Mouse (Mus musculus) bone marrow, adult 2 months (tissue): ENCODE measurements around the gene C130050O18Rik. TPM values are rescaled to one million over a fixed set of nuclear protein-coding genes. Genes with fewer than 3 reads are reported as not detected.

Experiments used
- H3K27ac ChIP-seq: fragments of 200-500 bp; 2 replicates; pipeline ENCODE4 v1.5.1; 2012; ENCODE audit warnings: low read depth, mild to moderate bottlenecking, control low read depth, inconsistent platforms, low read length; ENCODE audit not compliant: control insufficient read depth, poor library complexity, insufficient read depth
- H3K4me1 ChIP-seq: fragments of 200-500 bp; 2 replicates; pipeline ENCODE4 v1.6.1; 2011; ENCODE audit warnings: low read length; ENCODE audit not compliant: control insufficient read depth, insufficient read depth
- H3K4me3 ChIP-seq: fragments of 200-500 bp; replicated peaks from 2 replicates; pipeline ENCODE3; 2011; ENCODE audit warnings: mild to moderate bottlenecking, low read depth, low read length, control low read depth; ENCODE audit not compliant: control insufficient read depth
- CTCF ChIP-seq: fragments of 200-500 bp; IDR thresholded peaks from 2 replicates; pipeline ENCODE4 v1.5.1; 2011; ENCODE audit warnings: low read length, control low read depth; ENCODE audit not compliant: control insufficient read depth, insufficient read depth
- POLR2A ChIP-seq: fragments of 200-500 bp; IDR thresholded peaks from 2 replicates; pipeline ENCODE4 v1.6.1; 2011; ENCODE audit warnings: low read depth, mild to moderate bottlenecking, control low read depth, low read length, borderline replicate concordance; ENCODE audit not compliant: control insufficient read depth
- WGBS: fragments of 180-500 bp; shearing (Covaris S2); methylation state at CpG from one replicate; pipeline ENCODE4 v1.1.7; 2018; 5-methylcytosine and 5-hydroxymethylcytosine counted together
- polyA plus RNA-seq: library from polyadenylated mRNA; stranded (reverse); fragments of >200 nt; gene quantifications from 2 replicates; pipeline ENCODE4 v1.2.4, GENCODE M21; 2011; ENCODE audit warnings: low replicate concordance; ENCODE audit not compliant: missing spikeins, insufficient read depth, insufficient read length

The C130050O18Rik gene
- polyA plus RNA-seq, 1 experiment, result 4.0 TPM

GRCm38 (mm10) chr5:139391309-139391990 is 13.6 kb upstream of the C130050O18Rik start:
- H3K4me1 ChIP-seq, result peaks cover 10% of the 10 kb centered on the region
- TF ChIP-seq CTCF (no peak), POLR2A (no peak)
- peak overlapping the region; percentile 70 for H3K4me3 ChIP-seq
- 80% methylated on average over 11 of the region's 11 CpGs for WGBS
- peak overlapping the region; percentile 70 for H3K27ac ChIP-seq

DNA sequence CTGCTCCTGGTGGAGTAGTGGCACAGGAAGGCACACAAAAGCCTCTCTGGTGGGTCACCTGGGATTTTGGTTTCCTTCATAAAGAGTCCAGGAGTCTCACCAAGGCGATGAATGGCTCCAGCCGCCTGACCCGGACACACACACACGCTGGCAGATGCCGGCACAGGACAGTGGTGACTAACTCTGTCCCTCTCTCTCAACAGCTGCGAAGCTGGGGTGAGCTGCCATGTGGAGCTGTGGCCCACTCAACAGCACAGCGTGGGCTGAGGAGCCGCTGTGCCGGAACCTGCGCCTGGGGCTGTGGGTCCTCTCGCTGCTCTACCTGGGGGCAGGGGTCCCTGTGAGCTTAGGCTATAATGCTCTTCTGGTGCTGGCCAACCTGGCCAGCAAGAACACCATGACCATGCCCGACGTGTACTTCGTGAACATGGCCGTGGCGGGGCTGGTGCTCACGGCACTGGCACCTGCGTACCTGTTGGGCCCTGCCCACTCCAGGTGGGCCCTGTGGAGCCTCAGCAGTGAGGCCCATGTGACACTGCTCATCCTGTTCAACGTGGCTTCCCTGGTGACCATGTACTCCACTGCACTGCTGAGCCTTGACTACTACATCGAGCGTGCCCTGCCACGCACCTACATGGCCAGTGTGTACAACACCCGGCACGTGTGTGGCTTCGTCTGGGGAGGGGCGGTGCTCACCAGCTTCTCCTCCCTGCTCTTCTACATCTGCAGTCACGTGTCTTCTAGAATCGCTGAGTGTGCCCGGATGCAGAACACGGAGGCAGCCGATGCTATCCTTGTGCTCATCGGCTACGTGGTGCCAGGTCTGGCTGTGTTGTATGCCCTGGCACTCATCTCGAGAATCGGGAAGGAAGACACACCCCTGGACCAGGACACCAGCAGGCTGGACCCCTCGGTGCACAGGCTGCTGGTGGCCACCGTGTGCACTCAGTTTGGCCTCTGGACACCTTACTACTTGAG is 12.6 kb upstream of the C130050O18Rik start:
- Histone ChIP-seq H3K27ac (0 out of 2 replicates have a peak overlapping the region, but pooled peaks have one; percentile 4), H3K4me1 (peaks cover 7% of the 10 kb centered on the region), H3K4me3 (no peak overlapping the region)
- WGBS, result 91% methylated on average over 37 of the region's 37 CpGs
- TF ChIP-seq POLR2A (no peak), CTCF (no peak)

GRCm38 (mm10) chr5:139393197-139393588 is 11.9 kb upstream of the C130050O18Rik start:
- TF ChIP-seq POLR2A, result no peak
- TF ChIP-seq CTCF, result no peak
- 90% methylated on average over 16 of the region's 16 CpGs for WGBS
- Histone ChIP-seq H3K4me1 (peaks cover 9% of the 10 kb centered on the region), H3K4me3 (no peak overlapping the region), H3K27ac (no peak overlapping the region)

DNA sequence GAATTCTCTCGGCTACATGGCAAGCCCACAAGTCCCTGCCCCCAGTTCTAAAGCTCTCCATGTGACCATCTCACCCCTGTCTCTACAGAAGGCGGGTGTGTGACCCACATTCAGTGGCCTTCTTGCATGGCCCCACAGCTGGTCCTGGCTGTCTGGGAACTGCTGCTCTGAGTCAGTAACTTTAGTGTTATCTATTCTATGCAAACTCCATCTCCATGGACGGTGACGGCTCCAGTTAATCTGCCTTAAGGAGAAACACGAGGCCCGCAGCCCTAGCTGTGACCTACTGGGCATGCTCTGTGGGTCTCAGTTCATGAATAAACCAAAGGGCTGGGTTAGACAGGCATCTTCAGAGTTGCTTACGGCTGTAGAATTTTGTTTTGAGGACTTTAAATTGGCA is 10.7 kb upstream of the C130050O18Rik start:
- TF ChIP-seq CTCF, result no peak
- H3K27ac ChIP-seq, result no peak overlapping the region; the same call in 1 of the 2 replicates
- no peak overlapping the region for H3K4me3 ChIP-seq
- 66% methylated on average over 7 of the region's 7 CpGs for WGBS
- peaks cover 4% of the 10 kb centered on the region for H3K4me1 ChIP-seq

GRCm38 (mm10) chr5:139395528-139395927 is 9.6 kb upstream of the C130050O18Rik start:
- no peak overlapping the region for H3K27ac ChIP-seq

GRCm38 (mm10) chr5:139397359-139397916 is 7.6 kb upstream of the C130050O18Rik start:
- 78% methylated on average over 4 of the region's 4 CpGs for WGBS
- Histone ChIP-seq H3K4me1 (peaks cover 4% of the 10 kb centered on the region), H3K27ac (no peak overlapping the region), H3K4me3 (no peak overlapping the region)
- TF ChIP-seq CTCF, result no peak
- no peak for TF ChIP-seq POLR2A

More at GRCm38 (mm10) chr5:139395528-139395927, 9.6 kb upstream of the C130050O18Rik start:
- no peak for TF ChIP-seq POLR2A
- no peak for TF ChIP-seq CTCF
- no peak overlapping the region for H3K4me3 ChIP-seq
- WGBS, result 83% methylated on average over 4 of the region's 4 CpGs
- H3K4me1 ChIP-seq, result peaks cover 4% of the 10 kb centered on the region

DNA sequence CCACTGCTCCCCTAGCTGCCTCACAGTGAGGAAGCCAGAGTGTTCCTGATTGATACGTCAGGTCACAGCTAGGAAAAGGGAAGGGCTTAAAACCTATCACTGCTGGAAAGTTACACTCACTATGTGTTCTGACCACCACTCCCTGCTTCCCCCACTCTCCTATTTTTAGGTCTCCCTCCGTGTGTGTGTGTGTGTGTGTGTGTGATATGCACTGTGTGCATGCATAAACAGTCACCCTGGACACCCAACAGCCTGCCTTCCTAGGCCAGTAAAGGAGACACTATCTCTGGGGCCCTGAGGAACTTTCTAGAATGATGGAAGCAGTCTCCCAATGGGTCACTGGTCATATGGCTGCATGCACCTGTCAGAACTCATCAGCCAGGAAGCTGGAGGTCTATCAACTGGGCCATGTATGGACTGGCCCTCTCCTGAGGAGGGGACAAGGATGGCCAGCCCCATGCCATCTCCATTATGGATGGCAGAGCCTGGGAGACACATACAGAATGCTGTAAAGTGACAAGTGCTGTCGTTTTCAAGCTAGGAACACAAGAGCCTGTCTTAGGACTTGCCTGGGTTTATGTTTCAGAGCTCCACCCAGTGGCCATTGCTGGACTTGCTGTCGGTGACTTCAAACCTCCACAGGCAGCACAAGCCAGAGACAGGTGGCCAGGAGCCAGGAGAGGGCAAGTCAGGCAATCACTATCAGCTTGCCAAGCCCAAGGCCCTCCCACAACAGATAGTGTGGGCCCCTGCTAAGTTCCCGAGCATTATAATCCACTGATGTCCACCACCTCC is 6.9 kb upstream of the C130050O18Rik start:
- 17% methylated on average over 5 of the region's 5 CpGs for WGBS
- Histone ChIP-seq H3K27ac (no peak overlapping the region), H3K4me1 (peaks cover 4% of the 10 kb centered on the region), H3K4me3 (no peak overlapping the region)
- TF ChIP-seq POLR2A, result no peak
- TF ChIP-seq CTCF, result peak; percentile 93

GRCm38 (mm10) chr5:139398786-139399185 is 6.3 kb upstream of the C130050O18Rik start:
- TF ChIP-seq POLR2A (no peak), CTCF (no peak)
- Histone ChIP-seq H3K4me3 (no peak overlapping the region), H3K27ac (no peak overlapping the region), H3K4me1 (peaks cover 7% of the 10 kb centered on the region)
- 80% methylated on average over 5 of the region's 5 CpGs for WGBS
